Mouse (Mus musculus) thymus, adult 2 months (tissue): ENCODE results near the gene Tbc1d20.

Experiments used
- CTCF ChIP-seq: fragments of 200-500 bp; IDR thresholded peaks from 2 replicates; pipeline ENCODE4 v1.5.1; 2012; ENCODE audit warnings: mild to moderate bottlenecking, control low read depth, low read length, moderate library complexity, borderline replicate concordance; ENCODE audit not compliant: control insufficient read depth, poor library complexity, insufficient read depth; ENCODE audit errors: extremely low read depth
- POLR2A ChIP-seq: fragments of 200-500 bp; IDR thresholded peaks from 2 replicates; pipeline ENCODE4 v1.6.1; 2012; ENCODE audit warnings: mild to moderate bottlenecking, low read length, control low read depth, moderate library complexity; ENCODE audit not compliant: control insufficient read depth, poor library complexity, insufficient read depth; ENCODE audit errors: extremely low read depth

DNA sequence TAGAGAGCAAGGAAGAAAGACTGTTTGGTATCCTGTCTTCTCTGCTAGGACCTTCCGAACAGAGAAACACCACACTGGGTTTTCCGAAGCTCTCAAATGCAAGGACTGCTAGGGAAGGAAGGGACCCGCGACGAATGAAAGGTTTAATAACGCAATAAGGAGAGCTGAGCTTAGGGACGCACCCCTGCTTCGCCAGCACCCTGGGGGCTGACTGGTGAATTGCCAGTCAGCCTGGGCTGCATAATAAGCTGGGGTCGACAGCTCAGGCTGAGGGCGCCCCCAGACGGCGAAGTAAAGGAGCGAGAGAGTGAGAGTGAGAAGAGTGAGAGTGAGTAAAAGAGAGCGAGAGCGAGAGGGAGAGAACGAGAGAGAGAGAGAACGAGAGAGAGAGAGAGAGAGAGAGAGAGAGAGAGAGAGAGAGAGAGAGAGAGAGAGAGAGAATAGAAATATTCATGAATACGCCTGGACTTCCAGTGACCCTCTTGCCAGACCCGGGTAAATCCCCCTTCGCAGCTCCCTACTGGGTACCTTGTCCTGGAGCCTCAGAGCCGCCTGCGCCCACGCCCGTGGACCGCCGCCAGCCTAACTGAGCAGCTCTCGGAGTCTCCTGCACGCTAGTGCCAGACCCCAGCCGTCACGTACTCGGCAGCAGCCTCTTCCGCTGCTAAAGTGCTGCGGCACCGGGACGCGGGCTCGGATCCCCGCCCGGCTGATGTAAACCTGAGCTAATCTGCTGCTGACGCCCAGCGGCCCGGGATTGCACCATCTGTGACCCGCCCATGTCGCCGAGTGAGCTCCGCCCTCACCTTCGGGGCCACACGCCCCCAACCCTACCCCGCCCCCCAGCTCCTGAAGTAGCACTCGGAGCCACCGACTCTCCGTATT is 49.9 kb downstream of the Tbc1d20 start, which contains the start of gene Trib3:
- TF ChIP-seq CTCF (peak; percentile 84), POLR2A (peak; percentile 36; the same call in 1 of the 2 replicates)
